Mouse (Mus musculus) liver, embryonic 16.5 days (tissue): ENCODE data around the gene Tfdp1. TPM values are rescaled to one million over a fixed set of nuclear protein-coding genes. Genes with fewer than 3 reads are reported as not detected.

Source experiments
- ATAC-seq: fragments of 200-750 bp; cut with Nextera tagmentation; 2 replicates; pipeline ENCODE4 v1.8.0; 2017; ENCODE audit warnings: low read depth, mild to moderate bottlenecking, moderate number of reproducible peaks, moderate library complexity
- H3K27ac ChIP-seq: fragments of 300-500 bp; sonication (generic); 2 replicates; pipeline ENCODE4 v1.5.1; 2014; ENCODE audit warnings: mild to moderate bottlenecking, low read length
- H3K27me3 ChIP-seq: fragments of 300-500 bp; sonication (generic); 2 replicates; pipeline ENCODE4 v1.6.1; 2014; ENCODE audit warnings: low read depth, low read length, mixed read lengths; ENCODE audit not compliant: control insufficient read depth, insufficient read depth
- H3K36me3 ChIP-seq: fragments of 300-500 bp; sonication (generic); 2 replicates; pipeline ENCODE4 v1.6.1; 2014; ENCODE audit warnings: mild to moderate bottlenecking; ENCODE audit not compliant: control insufficient read depth, insufficient read depth
- H3K4me1 ChIP-seq: fragments of 300-500 bp; sonication (generic); 2 replicates; pipeline ENCODE4 v1.6.1; 2014; ENCODE audit warnings: low read depth, low read length, mixed read lengths; ENCODE audit not compliant: control insufficient read depth
- H3K4me2 ChIP-seq: fragments of 300-500 bp; sonication (generic); 2 replicates; pipeline ENCODE4 v1.6.1; 2014; ENCODE audit warnings: low read depth, low read length, mixed read lengths
- H3K4me3 ChIP-seq: fragments of 300-500 bp; sonication (generic); 2 replicates; pipeline ENCODE4 v1.5.1; 2014; ENCODE audit warnings: low read depth, mild to moderate bottlenecking, low read length
- H3K9ac ChIP-seq: fragments of 300-500 bp; sonication (generic); 2 replicates; pipeline ENCODE4 v1.6.1; 2014; ENCODE audit warnings: low read depth, low read length
- H3K9me3 ChIP-seq: fragments of 300-500 bp; sonication (generic); replicated peaks from 2 replicates; pipeline ENCODE4 v1.6.1; 2016; ENCODE audit warnings: low read length; ENCODE audit not compliant: control insufficient read depth
- whole genome bisulfite sequencing: fragments of 180-500 bp; shearing (Covaris S2); extraction: QIAGEN DNeasy Blood & Tissue Kit; methylation state at CpG from one replicate; pipeline ENCODE4 v1.1.7; 2014; ENCODE audit not compliant: insufficient replicate concordance; 5-methylcytosine and 5-hydroxymethylcytosine counted together
- polyA plus RNA-seq: library from polyadenylated mRNA; unstranded; fragments of >200 nt; fragmentation: Nextera tagmentation; extraction: Ambion mirVana; gene quantifications from 2 replicates; pipeline ENCODE4 v1.2.1, GENCODE M21; 2015

Gene Tfdp1
- polyA plus RNA-seq, 1 experiment from 2014 or later = 65.6 TPM

DNA sequence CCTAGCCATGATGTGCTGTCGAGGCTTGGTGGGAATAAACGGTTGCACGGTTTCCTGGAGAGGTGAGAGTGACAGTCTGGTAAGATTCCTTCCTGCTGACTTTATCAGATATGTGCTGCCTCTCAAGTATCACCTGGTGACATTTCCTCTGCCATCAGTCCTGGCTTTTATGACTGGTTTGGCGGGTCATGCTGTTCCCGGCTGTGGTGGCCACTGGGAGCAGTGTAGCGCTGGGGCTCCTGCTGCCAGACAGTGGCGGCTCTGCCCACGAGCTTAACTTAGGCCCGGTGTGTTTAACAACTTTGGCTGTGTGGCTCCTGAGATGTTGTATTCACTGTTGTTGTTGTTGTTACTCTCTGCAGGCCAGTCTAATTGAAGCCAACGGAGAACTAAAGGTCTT is 18.1 kb downstream of the Tfdp1 start:
- WGBS = 57% methylated on average over 10 of the region's 10 CpGs
- H3K36me3 ChIP-seq = peaks cover 74% of the 10 kb centered on the region
- ATAC-seq = no peak
- H3K27me3 ChIP-seq = no peaks in the 10 kb centered on the region
- H3K4me2 ChIP-seq = no peak overlapping the region
- H3K4me3 ChIP-seq = no peak overlapping the region
- no peak overlapping the region for H3K27ac ChIP-seq
- no peaks in the 10 kb centered on the region for H3K9me3 ChIP-seq
- H3K9ac ChIP-seq = no peak overlapping the region
- H3K4me1 ChIP-seq = peaks cover 37% of the 10 kb centered on the region

DNA sequence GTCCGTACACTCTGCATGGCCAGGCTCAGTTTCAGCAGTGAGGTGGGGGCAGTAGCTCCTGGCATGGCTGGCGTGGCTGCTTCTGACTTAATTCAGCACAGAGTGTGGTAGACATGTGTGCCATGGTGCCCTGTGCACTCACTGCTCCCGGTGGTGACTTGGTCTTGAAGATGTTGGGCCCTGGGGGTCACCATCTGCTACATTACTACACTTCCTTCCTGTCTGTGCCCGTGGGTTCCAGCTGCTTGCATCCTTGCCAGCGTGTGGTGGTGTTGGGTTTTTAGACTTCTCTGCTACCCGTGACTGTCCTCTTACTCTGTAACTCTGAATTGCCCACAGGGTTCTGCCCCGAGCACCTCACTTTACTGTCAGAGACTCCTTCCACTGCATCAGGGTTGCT is 21.7 kb downstream of the Tfdp1 start:
- Histone ChIP-seq H3K27me3 (no peaks in the 10 kb centered on the region), H3K9ac (no peak overlapping the region), H3K4me1 (peaks cover 2% of the 10 kb centered on the region), H3K4me2 (no peak overlapping the region), H3K4me3 (no peak overlapping the region), H3K36me3 (peaks cover 85% of the 10 kb centered on the region), H3K9me3 (no peaks in the 10 kb centered on the region), H3K27ac (no peak overlapping the region)
- no peak for ATAC-seq
- 66% methylated on average over 7 of the region's 7 CpGs for WGBS

DNA sequence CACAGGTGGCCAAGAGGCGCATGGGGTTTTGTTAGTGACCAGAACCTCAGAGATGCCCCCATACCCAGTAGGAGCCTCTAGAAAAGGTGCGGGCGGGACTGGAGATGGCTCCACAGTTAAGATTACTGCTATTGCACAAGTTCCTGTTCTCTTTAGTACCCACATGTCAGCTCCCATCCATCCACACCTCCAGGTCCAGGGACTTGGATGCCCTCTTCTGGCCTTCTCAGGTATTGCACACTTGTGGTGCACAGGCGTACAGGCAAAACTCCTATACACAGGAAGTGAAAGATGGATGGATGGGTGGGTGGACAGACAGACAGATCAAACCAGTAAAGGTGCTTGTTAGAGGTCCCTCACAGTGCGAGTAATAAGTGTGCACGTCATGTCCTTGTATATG is 23.3 kb downstream of the Tfdp1 start:
- no peaks in the 10 kb centered on the region for H3K27me3 ChIP-seq
- no peaks in the 10 kb centered on the region for H3K4me1 ChIP-seq
- no peak overlapping the region for H3K9ac ChIP-seq
- H3K9me3 ChIP-seq = no peaks in the 10 kb centered on the region
- no peak overlapping the region for H3K4me2 ChIP-seq
- no peak overlapping the region for H3K27ac ChIP-seq
- no peak for ATAC-seq
- no peak overlapping the region for H3K4me3 ChIP-seq
- peaks cover 83% of the 10 kb centered on the region for H3K36me3 ChIP-seq
- 79% methylated on average over 6 of the region's 6 CpGs for WGBS

DNA sequence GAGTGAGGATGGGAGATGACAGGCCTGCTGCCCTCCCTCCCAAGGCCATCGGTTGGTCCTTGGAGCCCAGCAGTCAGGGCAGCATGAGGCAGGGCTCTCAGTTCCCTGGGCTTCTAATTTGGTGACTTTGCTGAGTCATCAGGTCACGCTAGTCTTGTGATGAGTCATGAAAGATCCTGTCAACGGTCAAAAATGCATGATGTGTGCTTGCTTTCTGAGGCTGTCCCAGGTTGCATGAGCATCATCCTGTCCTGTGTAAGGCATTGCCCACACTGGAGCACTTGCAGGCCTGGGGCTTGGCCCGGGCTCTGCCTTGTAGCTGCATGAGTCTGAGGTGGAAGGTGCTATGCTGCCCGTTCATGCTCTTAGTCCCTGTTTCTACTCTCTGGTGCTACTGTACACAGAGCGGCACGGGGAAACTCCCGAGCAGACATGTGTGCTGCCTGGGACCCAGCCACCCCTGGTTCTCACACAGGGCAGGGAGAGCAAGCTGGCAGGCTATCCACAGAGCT is 34.7 kb downstream of the Tfdp1 start:
- Histone ChIP-seq H3K4me3 (no peak overlapping the region), H3K4me2 (no peak overlapping the region), H3K9ac (no peak overlapping the region), H3K36me3 (peaks cover 75% of the 10 kb centered on the region), H3K27ac (no peak overlapping the region), H3K9me3 (no peaks in the 10 kb centered on the region), H3K4me1 (no peaks in the 10 kb centered on the region), H3K27me3 (no peaks in the 10 kb centered on the region)
- 69% methylated on average over 8 of the region's 8 CpGs for WGBS
- ATAC-seq = no peak

DNA sequence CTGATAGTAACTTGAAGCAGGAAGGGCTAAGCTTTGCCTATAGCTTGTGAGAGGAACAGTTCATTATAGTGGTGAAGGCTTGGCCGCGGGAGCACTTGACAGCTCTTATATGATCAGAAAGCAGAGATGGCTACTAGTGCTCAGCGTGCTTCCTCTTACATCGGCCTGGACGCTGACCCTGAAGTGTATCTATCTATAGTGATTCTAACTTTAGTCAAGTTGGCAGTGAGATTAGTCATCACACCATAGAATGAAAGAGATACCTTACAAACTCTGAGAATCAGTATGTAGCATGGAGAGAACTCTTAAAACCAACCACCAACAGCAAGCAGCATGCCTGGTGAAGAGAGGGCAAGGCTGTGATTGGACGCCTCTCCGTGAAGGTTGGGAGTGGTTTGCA is 43.1 kb downstream of the Tfdp1 start:
- Histone ChIP-seq H3K27ac (no peak overlapping the region), H3K4me1 (no peaks in the 10 kb centered on the region), H3K4me3 (no peak overlapping the region), H3K9me3 (no peaks in the 10 kb centered on the region), H3K27me3 (no peaks in the 10 kb centered on the region), H3K36me3 (peaks cover 22% of the 10 kb centered on the region), H3K4me2 (no peak overlapping the region), H3K9ac (no peak overlapping the region)
- 79% methylated on average over 7 of the region's 7 CpGs for WGBS
- ATAC-seq = no peak

DNA sequence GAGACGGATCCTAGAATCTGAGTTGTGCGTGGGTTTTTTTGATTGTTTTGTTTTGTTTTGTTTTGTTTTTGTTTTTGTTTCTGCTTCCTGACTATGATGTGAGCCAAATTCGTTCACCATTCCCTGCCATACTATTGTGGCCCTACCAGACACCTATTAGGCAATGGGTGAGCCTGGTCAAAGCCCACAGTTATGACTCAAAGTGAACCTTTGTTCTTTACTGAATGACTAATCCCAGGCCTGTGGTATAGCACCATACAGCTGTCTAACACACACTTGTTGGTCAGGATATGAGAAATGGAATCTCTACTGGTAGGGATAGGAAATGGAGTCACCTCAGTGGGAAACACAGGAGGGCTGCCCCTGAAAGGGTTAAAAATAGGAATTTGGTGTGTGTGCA is 44.0 kb downstream of the Tfdp1 start:
- 74% methylated on average over 3 of the region's 3 CpGs for WGBS
- Histone ChIP-seq H3K4me1 (no peaks in the 10 kb centered on the region), H3K27ac (no peak overlapping the region), H3K4me3 (no peak overlapping the region), H3K4me2 (no peak overlapping the region), H3K36me3 (peaks cover 16% of the 10 kb centered on the region), H3K9ac (no peak overlapping the region), H3K9me3 (no peaks in the 10 kb centered on the region), H3K27me3 (no peaks in the 10 kb centered on the region)
- ATAC-seq = no peak

DNA sequence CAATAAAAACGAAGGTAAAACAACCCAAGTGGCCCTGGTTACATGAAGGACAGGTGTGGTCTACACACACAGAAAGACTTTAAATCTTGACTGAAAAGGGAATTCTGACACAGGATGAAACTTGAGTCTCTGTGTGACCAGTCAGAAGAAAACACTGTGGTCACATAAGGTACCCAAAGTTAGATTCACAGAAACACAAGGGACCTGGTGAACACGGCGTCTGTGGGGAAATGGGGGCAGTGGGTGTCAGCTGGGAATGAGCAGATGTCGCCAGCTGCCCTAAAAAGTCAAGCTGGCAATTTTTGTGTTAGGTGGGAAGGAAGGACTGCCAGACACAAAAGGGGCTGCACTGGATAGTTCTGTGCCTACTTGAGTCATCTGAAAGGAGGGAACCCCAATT is 44.4 kb downstream of the Tfdp1 start:
- Histone ChIP-seq H3K9me3 (no peaks in the 10 kb centered on the region), H3K36me3 (peaks cover 16% of the 10 kb centered on the region), H3K27me3 (no peaks in the 10 kb centered on the region), H3K4me2 (no peak overlapping the region), H3K27ac (no peak overlapping the region), H3K4me1 (no peaks in the 10 kb centered on the region), H3K4me3 (no peak overlapping the region), H3K9ac (no peak overlapping the region)
- WGBS = 84% methylated on average over 4 of the region's 4 CpGs
- no peak for ATAC-seq

DNA sequence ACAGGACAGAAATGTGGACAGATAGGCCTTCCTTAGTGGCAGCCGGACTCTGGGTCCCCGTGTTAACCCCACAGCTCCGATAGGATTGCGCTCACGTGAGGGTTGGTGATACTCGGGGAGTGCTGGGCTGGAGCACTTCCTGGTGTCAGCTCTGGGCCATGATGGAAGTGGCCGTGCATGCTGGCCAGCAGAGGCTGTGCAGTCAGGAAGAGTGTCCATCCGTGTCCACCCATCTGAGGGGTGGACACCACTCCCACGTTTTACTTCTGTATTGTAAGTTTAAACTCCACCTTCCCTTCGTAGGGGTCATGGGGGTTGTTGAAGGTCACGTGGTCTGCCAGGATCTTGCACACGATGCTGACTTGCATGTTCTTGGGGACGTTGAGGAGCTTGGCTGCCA is 47.8 kb downstream of the Tfdp1 start:
- 58% methylated on average over 13 of the region's 13 CpGs for WGBS
- Histone ChIP-seq H3K9ac (no peak overlapping the region), H3K4me1 (no peaks in the 10 kb centered on the region), H3K4me3 (no peak overlapping the region), H3K4me2 (no peak overlapping the region), H3K27ac (no peak overlapping the region), H3K9me3 (no peaks in the 10 kb centered on the region), H3K27me3 (no peaks in the 10 kb centered on the region), H3K36me3 (no peaks in the 10 kb centered on the region)
- ATAC-seq = no peak

DNA sequence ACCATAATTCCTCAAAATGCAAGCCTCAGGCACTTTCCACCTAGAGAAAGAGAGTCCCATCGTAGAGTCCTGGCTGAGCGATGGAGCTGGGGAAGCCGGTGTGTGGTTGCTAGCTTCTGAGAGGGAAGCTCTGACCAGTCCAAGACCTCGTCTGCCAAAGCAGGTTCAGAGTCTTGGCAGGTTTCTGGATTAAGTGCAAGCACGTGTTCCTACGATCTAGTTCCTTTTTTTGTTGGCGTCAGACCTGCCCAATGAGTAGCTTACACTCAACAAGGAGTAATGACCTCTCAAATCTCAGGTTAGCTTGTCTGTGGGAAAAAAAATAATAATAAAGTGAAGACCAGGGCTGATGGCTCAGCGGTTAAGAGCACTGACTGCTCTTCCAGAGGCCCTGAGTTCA is 49.2 kb downstream of the Tfdp1 start:
- no peak overlapping the region for H3K27ac ChIP-seq
- no peak overlapping the region for H3K4me3 ChIP-seq
- H3K36me3 ChIP-seq = no peaks in the 10 kb centered on the region
- H3K9ac ChIP-seq = no peak overlapping the region
- H3K4me1 ChIP-seq = no peaks in the 10 kb centered on the region
- ATAC-seq = no peak
- no peaks in the 10 kb centered on the region for H3K27me3 ChIP-seq
- no peaks in the 10 kb centered on the region for H3K9me3 ChIP-seq
- H3K4me2 ChIP-seq = no peak overlapping the region
- WGBS = 44% methylated on average over 8 of the region's 8 CpGs
